8 mouse cellular contexts compared by ENCODE assay signal in the genomic region with DNA sequence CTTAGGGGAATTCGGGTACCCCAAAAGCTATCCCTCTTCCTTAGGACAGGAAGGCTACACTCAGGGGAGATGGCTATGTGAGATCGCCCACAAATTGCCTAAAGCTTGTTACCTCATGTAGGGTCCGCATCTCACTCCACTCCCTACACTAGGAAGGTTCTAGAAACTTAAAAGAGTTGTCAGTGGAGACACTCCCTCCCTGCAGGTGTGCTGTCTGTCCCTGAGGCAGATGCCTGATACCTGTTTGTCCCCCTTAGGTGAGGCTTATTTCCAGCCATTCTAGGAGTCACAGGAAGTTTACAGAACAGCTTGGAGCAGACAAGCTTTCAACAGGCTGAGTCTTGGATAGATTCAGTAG. TPM values are rescaled to one million over a fixed set of nuclear protein-coding genes. Genes with fewer than 3 reads are reported as not detected.
DNase-seq lines count a peak whose midpoint lies in the region; ATAC-seq and TF ChIP-seq lines count a peak whose summit lies in the region.

No protein-coding gene starts in this region.

- no peak for TF ChIP-seq POLR2A in heart, adult 2 months (IDR thresholded peaks at IDR 0.05; ENCODE audit: insufficient read depth, low read depth, low read length)

- intact Hi-C loops in heart, adult 2 months (cut with DNase I): loop anchor here (1.0 to 2.0 kb wide), 3 partner anchors 21 to 28 kb away; no protein-coding TSS in a partner anchor

- no peaks in the 10 kb centered on the region for H3K9me3 ChIP-seq in E14TG2a.4 (ENCODE audit: low read length)
- H3K9me3 ChIP-seq in heart, embryonic 15.5 days (replicated peaks): no peaks in the 10 kb centered on the region
- no peaks in the 10 kb centered on the region for H3K9me3 ChIP-seq in liver, embryonic 15.5 days (replicated peaks)

- H3K4me1 ChIP-seq in heart, adult 2 months (ENCODE audit: control insufficient read depth, insufficient read depth, low read length): peaks cover 16% of the 10 kb centered on the region
- H3K4me1 ChIP-seq in E14TG2a.4 (replicated peaks; ENCODE audit: low read depth, low read length): peaks cover 91% of the 10 kb centered on the region
- peaks cover 58% of the 10 kb centered on the region for H3K4me1 ChIP-seq in heart, embryonic 15.5 days (replicated peaks)
- peaks cover 16% of the 10 kb centered on the region for H3K4me1 ChIP-seq in liver, embryonic 15.5 days (replicated peaks)

- H3K27me3 ChIP-seq in heart, adult 2 months (ENCODE audit: control insufficient read depth, insufficient read depth, low read length): no peaks in the 10 kb centered on the region
- H3K27me3 ChIP-seq in E14TG2a.4 (ENCODE audit: insufficient read depth, low read length): no peaks in the 10 kb centered on the region
- no peaks in the 10 kb centered on the region for H3K27me3 ChIP-seq in heart, embryonic 15.5 days
- peaks cover 20% of the 10 kb centered on the region for H3K27me3 ChIP-seq in liver, embryonic 15.5 days

- peak overlapping the region; percentile 84 for H3K9ac ChIP-seq in heart, adult 2 months (ENCODE audit: low read depth, low read length)
- H3K9ac ChIP-seq in heart, embryonic 15.5 days: peak overlapping the region; percentile 83
- no peak overlapping the region for H3K9ac ChIP-seq in liver, embryonic 15.5 days

- peak; percentile 11; the same call in 1 of the 2 replicates for TF ChIP-seq EP300 in heart, adult 2 months (IDR thresholded peaks at IDR 0.05; ENCODE audit: insufficient read depth, low read depth, low read length)

- H3K79me2 ChIP-seq in heart, adult 2 months (replicated peaks; ENCODE audit: control insufficient read depth, insufficient read depth, low read length): no peaks in the 10 kb centered on the region

- peak overlapping the region; percentile 83 for H3K4me2 ChIP-seq in heart, embryonic 15.5 days
- H3K4me2 ChIP-seq in liver, embryonic 15.5 days: peak overlapping the region; percentile 54; the same call in 1 of the 2 replicates

- DNase-seq in heart, adult 2 months: no peak
- DNase-seq in heart, adult 8-10 months (ENCODE audit: low spot score): no peak
- no peak for DNase-seq in adrenal gland, adult 18-20 months (ENCODE audit: low spot score in 2 of 2)
- no peak for DNase-seq in right cerebral cortex, adult 2 months (ENCODE audit: low spot score in 2 of 2)

- no peak for ATAC-seq in heart, embryonic 15.5 days (replicated peaks; ENCODE audit: insufficient number of reproducible peaks, insufficient read depth, low FRiP score, low read depth)
- ATAC-seq in liver, embryonic 15.5 days (ENCODE audit: insufficient read depth): no peak
- no peak for ATAC-seq in cerebellum, adult (ENCODE audit: insufficient number of reproducible peaks, low FRiP score, low TSS enrichment)

- peaks cover 11% of the 10 kb centered on the region for H3K36me3 ChIP-seq in heart, adult 2 months (ENCODE audit: control insufficient read depth, insufficient read depth, low read length)
- peaks cover 6% of the 10 kb centered on the region; the same call in 1 of the 2 replicates for H3K36me3 ChIP-seq in E14TG2a.4 (ENCODE audit: insufficient read depth, low read length)
- no peaks in the 10 kb centered on the region for H3K36me3 ChIP-seq in heart, embryonic 15.5 days
- H3K36me3 ChIP-seq in liver, embryonic 15.5 days (replicated peaks): no peaks in the 10 kb centered on the region

- H3K4me3 ChIP-seq in heart, adult 2 months: peak overlapping the region; percentile 52
- H3K4me3 ChIP-seq in E14TG2a.4 (replicated peaks; ENCODE audit: low read length): peak overlapping the region; percentile 81
- peak overlapping the region; percentile 66 for H3K4me3 ChIP-seq in heart, embryonic 15.5 days
- H3K4me3 ChIP-seq in liver, embryonic 15.5 days (replicated peaks): peak overlapping the region; percentile 39

- TF ChIP-seq CTCF in heart, adult 2 months (IDR thresholded peaks at IDR 0.05): no peak
- no peak for TF ChIP-seq CTCF in E14TG2a.4 (conservative IDR thresholded peaks at IDR 0.05; ENCODE audit: low read length)

- peak overlapping the region; percentile 91 for H3K27ac ChIP-seq in heart, adult 2 months
- H3K27ac ChIP-seq in heart, embryonic 15.5 days: peak overlapping the region; percentile 94
- H3K27ac ChIP-seq in liver, embryonic 15.5 days (replicated peaks): no peak overlapping the region

- 5% methylated on average over 3 of the region's 3 CpGs for WGBS in heart, adult 2 months
- WGBS in heart, embryonic 15.5 days: 10% methylated on average over 3 of the region's 3 CpGs
- 25% methylated on average over 3 of the region's 3 CpGs for WGBS in liver, embryonic 15.5 days (ENCODE audit: insufficient replicate concordance)

RNA-seq across cellular contexts. Expression of gene Sparc, which starts 4.3 kb away (rescaled TPM):
- total RNA-seq in heart, adult 2 months (2021): 100 to 1,000 TPM; 320 to 420 TPM
- 666 and 876 TPM in 2 replicates for polyA plus RNA-seq in heart, adult 2 months (2012; rRNA removed)
- total RNA-seq in heart, adult 8-10 months (2022): 100 to 1,000 TPM; 202 to 357 (median 299) TPM
- 1,914 and 2,149 TPM in 2 replicates for polyA plus RNA-seq in heart, embryonic 15.5 days (2015; fragmentation: Nextera tagmentation; extraction: Ambion mirVana)
- 154 and 161 TPM in 2 replicates for polyA plus RNA-seq in liver, embryonic 15.5 days (2015; fragmentation: Nextera tagmentation; extraction: Ambion mirVana)
- 1,000 to 10,000 TPM; 1,159 to 2,168 TPM for total RNA-seq in adrenal gland, adult 18-20 months (2021)

RNA-seq across cellular contexts. Expression of gene Atox1, which starts 42.4 kb away (rescaled TPM):
- 100 to 1,000 TPM in 1 of 2 experiments, 10 to 100 TPM in 1; 98.6 to 112 TPM for total RNA-seq in heart, adult 2 months (2021)
- 155 and 204 TPM in 2 replicates for polyA plus RNA-seq in heart, adult 2 months (2012; rRNA removed)
- total RNA-seq in heart, adult 8-10 months (2022): 100 to 1,000 TPM in 3 of 4 experiments, 10 to 100 TPM in 1; 94.6 to 115 (median 104) TPM
- polyA plus RNA-seq in heart, embryonic 15.5 days (2015; fragmentation: Nextera tagmentation; extraction: Ambion mirVana): 252 and 260 TPM in 2 replicates
- 181 and 201 TPM in 2 replicates for polyA plus RNA-seq in liver, embryonic 15.5 days (2015; fragmentation: Nextera tagmentation; extraction: Ambion mirVana)
- 100 to 1,000 TPM; 231 to 325 TPM for total RNA-seq in adrenal gland, adult 18-20 months (2021)

RNA-seq across cellular contexts. Expression of gene G3bp1, which starts 50.8 kb away (rescaled TPM):
- 10 to 100 TPM; 40.0 to 41.3 TPM for total RNA-seq in heart, adult 2 months (2021)
- polyA plus RNA-seq in heart, adult 2 months (2012; rRNA removed): 22.0 and 31.6 TPM in 2 replicates
- 10 to 100 TPM; 39.4 to 45.2 (median 42.4) TPM for total RNA-seq in heart, adult 8-10 months (2022)
- 94.4 and 105 TPM in 2 replicates for polyA plus RNA-seq in heart, embryonic 15.5 days (2015; fragmentation: Nextera tagmentation; extraction: Ambion mirVana)
- 61.5 and 61.7 TPM in 2 replicates for polyA plus RNA-seq in liver, embryonic 15.5 days (2015; fragmentation: Nextera tagmentation; extraction: Ambion mirVana)
- total RNA-seq in adrenal gland, adult 18-20 months (2021): 10 to 100 TPM; 49.7 to 56.3 TPM
